Mouse (Mus musculus) hindbrain, embryonic 14.5 days (tissue): ENCODE results near the gene Nol4l. TPM values are rescaled to one million over a fixed set of nuclear protein-coding genes. Genes with fewer than 3 reads are reported as not detected.

Experiments
- ATAC-seq: fragments of 200-750 bp; cut with Nextera tagmentation; 2 replicates; pipeline ENCODE4 v1.8.0; 2017; ENCODE audit warnings: moderate number of reproducible peaks, mild to moderate bottlenecking, moderate TSS enrichment, moderate library complexity; ENCODE audit not compliant: low FRiP score
- DNase-seq: peaks from one replicate; pipeline ENCODE4 v3.0.0-alpha.2; 2015; ENCODE audit warnings: low spot score
- H3K27ac ChIP-seq: fragments of 300-500 bp; sonication (generic); 2 replicates; pipeline ENCODE4 v1.5.1; 2014; ENCODE audit warnings: mild to moderate bottlenecking, moderate library complexity
- H3K27me3 ChIP-seq: fragments of 300-500 bp; sonication (generic); 2 replicates; pipeline ENCODE4 v1.6.1; 2014; ENCODE audit warnings: mild to moderate bottlenecking, low read length, mixed read lengths; ENCODE audit not compliant: control insufficient read depth, insufficient read depth
- H3K36me3 ChIP-seq: fragments of 300-500 bp; sonication (generic); replicated peaks from 2 replicates; pipeline ENCODE4 v1.6.1; 2014; ENCODE audit not compliant: control insufficient read depth, insufficient read depth
- H3K4me1 ChIP-seq: fragments of 300-500 bp; sonication (generic); replicated peaks from 2 replicates; pipeline ENCODE4 v1.6.1; 2014; ENCODE audit warnings: antibody characterized with exemption, low read length, mixed read lengths; ENCODE audit not compliant: control insufficient read depth, insufficient read depth
- H3K4me2 ChIP-seq: fragments of 300-500 bp; sonication (generic); replicated peaks from 2 replicates; pipeline ENCODE4 v1.6.1; 2014; ENCODE audit warnings: mild to moderate bottlenecking, moderate library complexity
- H3K4me3 ChIP-seq: fragments of 300-500 bp; sonication (generic); replicated peaks from 2 replicates; pipeline ENCODE4 v1.5.1; 2014; ENCODE audit warnings: mild to moderate bottlenecking, low read length
- H3K9ac ChIP-seq: fragments of 300-500 bp; sonication (generic); 2 replicates; pipeline ENCODE4 v1.6.1; 2014
- H3K9me3 ChIP-seq: fragments of 300-500 bp; sonication (generic); 2 replicates; pipeline ENCODE4 v1.6.1; 2016; ENCODE audit warnings: low read length; ENCODE audit not compliant: control insufficient read depth
- WGBS: fragments of 180-500 bp; shearing (Covaris S2); extraction: QIAGEN DNeasy Blood & Tissue Kit; methylation state at CpG from one replicate; pipeline ENCODE4 v1.1.7; 2014; 5-methylcytosine and 5-hydroxymethylcytosine counted together
- polyA plus RNA-seq: library from polyadenylated mRNA; unstranded; fragments of >200 nt; fragmentation: Nextera tagmentation; extraction: Ambion mirVana; gene quantifications from 2 replicates; pipeline ENCODE4 v1.2.1, GENCODE M21; 2014

Nol4l gene
- polyA plus RNA-seq, 1 experiment from 2014 or later = 44.8 TPM

- Histone ChIP-seq H3K9me3 (no peaks in the 10 kb centered on the region), H3K4me3 (no peak overlapping the region), H3K4me2 (no peak overlapping the region), H3K36me3 (no peaks in the 10 kb centered on the region), H3K27me3 (no peaks in the 10 kb centered on the region; the same call in 1 of the 2 replicates), H3K27ac (peak overlapping the region; percentile 96), H3K9ac (peak overlapping the region; percentile 35), H3K4me1 (peaks cover 64% of the 10 kb centered on the region)
- WGBS = 20% methylated on average over 9 of the region's 9 CpGs
- no peak for DNase-seq
- ATAC-seq = no peak
Measured at GRCm38 (mm10) chr2:153494293-153494811, 35.4 kb downstream of the Nol4l start.

DNA sequence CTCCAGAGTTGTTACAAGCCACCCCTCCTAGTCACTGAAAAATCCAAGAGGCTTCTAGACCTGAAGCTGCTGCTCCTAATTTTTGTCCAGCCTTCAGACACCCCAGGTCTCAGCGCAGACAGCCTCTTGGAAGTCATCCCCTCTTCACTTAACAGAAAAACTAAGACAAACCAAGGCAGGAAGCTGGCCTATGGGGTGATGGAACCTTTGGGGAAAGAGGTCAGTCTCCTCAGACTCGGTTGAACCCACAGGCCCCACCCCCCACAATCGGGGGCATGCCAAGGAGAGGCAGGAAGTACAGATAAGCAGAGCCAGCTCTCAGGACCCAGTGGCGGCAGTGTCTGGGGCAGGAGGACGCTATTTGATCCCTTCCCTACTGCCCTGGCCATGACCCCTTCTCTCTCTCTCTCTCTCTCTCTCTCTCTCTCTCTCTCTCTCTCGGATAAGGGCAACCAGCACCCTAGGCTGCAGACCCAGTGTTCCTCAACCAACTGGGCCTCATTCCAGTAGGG lies 35.9 kb downstream of the Nol4l start:
- H3K4me1 ChIP-seq = peaks cover 64% of the 10 kb centered on the region
- no peak for DNase-seq
- no peak overlapping the region; the same call in 1 of the 2 replicates for H3K4me2 ChIP-seq
- H3K4me3 ChIP-seq = no peak overlapping the region
- WGBS = 10% methylated on average over 6 of the region's 6 CpGs
- H3K9me3 ChIP-seq = no peaks in the 10 kb centered on the region
- peak overlapping the region; percentile 73; the same call in 1 of the 2 replicates for H3K9ac ChIP-seq
- H3K36me3 ChIP-seq = no peaks in the 10 kb centered on the region
- H3K27me3 ChIP-seq = no peaks in the 10 kb centered on the region; the same call in 1 of the 2 replicates
- H3K27ac ChIP-seq = peak overlapping the region; percentile 96
- no peak for ATAC-seq

GRCm38 (mm10) chr2:153493393-153493731 lies 36.4 kb downstream of the Nol4l start:
- no peak for ATAC-seq
- no peak for DNase-seq
- H3K4me2 ChIP-seq = peak overlapping the region; percentile 78
- H3K27me3 ChIP-seq = no peaks in the 10 kb centered on the region; the same call in 1 of the 2 replicates
- H3K4me1 ChIP-seq = peaks cover 64% of the 10 kb centered on the region
- H3K4me3 ChIP-seq = peak overlapping the region; percentile 46
- H3K36me3 ChIP-seq = no peaks in the 10 kb centered on the region
- 22% methylated on average over 2 of the region's 2 CpGs for WGBS
- no peaks in the 10 kb centered on the region for H3K9me3 ChIP-seq
- peak overlapping the region; percentile 96 for H3K27ac ChIP-seq
- peak overlapping the region; percentile 73 for H3K9ac ChIP-seq

GRCm38 (mm10) chr2:153492573-153493392 lies 37.0 kb downstream of the Nol4l start, which contains the start of gene 4930404H24Rik:
TSS of gene 4930404H24Rik (plus strand) at chr2:153492790.
- DNase-seq (peak; percentile 94), ATAC-seq (peak; percentile 90)
- H3K4me1 ChIP-seq = peaks cover 61% of the 10 kb centered on the region
- H3K9ac ChIP-seq = peak within 1 kb of the TSS; percentile 73
- peak within 1 kb of the TSS; percentile 96 for H3K27ac ChIP-seq
- no peaks in the 10 kb centered on the region; the same call in 1 of the 2 replicates for H3K27me3 ChIP-seq
- H3K4me2 ChIP-seq = peak within 1 kb of the TSS; percentile 78
- WGBS = under 1% methylated on average over 58 of the region's 83 CpGs
- H3K36me3 ChIP-seq = no peaks in the 10 kb centered on the region
- peak within 1 kb of the TSS; percentile 46 for H3K4me3 ChIP-seq
- no peaks in the 10 kb centered on the region for H3K9me3 ChIP-seq

DNA sequence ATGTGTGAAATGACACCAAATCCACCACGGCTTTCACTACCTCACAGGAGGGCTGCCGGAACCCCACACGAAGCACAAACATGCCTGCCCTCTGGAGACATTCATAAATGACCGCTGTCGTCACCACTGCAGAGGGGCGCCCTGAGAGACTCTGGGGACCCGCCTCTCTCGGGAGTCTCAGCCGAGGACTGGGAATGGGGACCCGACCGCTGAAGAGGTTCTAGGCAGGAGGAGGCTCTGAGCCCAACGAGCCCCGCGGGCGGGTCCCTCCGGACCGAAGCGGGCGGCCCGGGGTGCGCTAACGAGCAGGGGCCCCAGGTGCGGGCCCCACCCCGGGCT lies 37.6 kb downstream of the Nol4l start:
- Histone ChIP-seq H3K27me3 (no peaks in the 10 kb centered on the region; the same call in 1 of the 2 replicates), H3K4me3 (peak overlapping the region; percentile 46), H3K9ac (peak overlapping the region; percentile 73), H3K4me1 (peaks cover 55% of the 10 kb centered on the region), H3K9me3 (no peaks in the 10 kb centered on the region), H3K4me2 (peak overlapping the region; percentile 78), H3K36me3 (no peaks in the 10 kb centered on the region), H3K27ac (peak overlapping the region; percentile 96)
- peak; percentile 34; the same call in 1 of the 2 replicates for ATAC-seq
- DNase-seq = no peak
- whole genome bisulfite sequencing = under 1% methylated on average over 22 of the region's 24 CpGs

- peak overlapping the region; percentile 96 for H3K27ac ChIP-seq
- no peak for DNase-seq
- no peaks in the 10 kb centered on the region for H3K36me3 ChIP-seq
- H3K4me3 ChIP-seq = peak overlapping the region; percentile 46
- 9% methylated on average over 18 of the region's 18 CpGs for whole genome bisulfite sequencing
- H3K4me2 ChIP-seq = peak overlapping the region; percentile 78
- peak overlapping the region; percentile 73 for H3K9ac ChIP-seq
- H3K4me1 ChIP-seq = peaks cover 50% of the 10 kb centered on the region
- 0 out of 2 replicates have a peak, but pooled peaks have one; percentile 0 for ATAC-seq
- no peaks in the 10 kb centered on the region; the same call in 1 of the 2 replicates for H3K27me3 ChIP-seq
- no peaks in the 10 kb centered on the region for H3K9me3 ChIP-seq
Measured at GRCm38 (mm10) chr2:153491512-153492178, 38.1 kb downstream of the Nol4l start.

- H3K27ac ChIP-seq = peak overlapping the region; percentile 96
- H3K4me2 ChIP-seq = peak overlapping the region; percentile 78
- H3K36me3 ChIP-seq = no peaks in the 10 kb centered on the region
- H3K9ac ChIP-seq = no peak overlapping the region
- 20% methylated on average over 5 of the region's 5 CpGs for WGBS
- no peaks in the 10 kb centered on the region; the same call in 1 of the 2 replicates for H3K27me3 ChIP-seq
- H3K4me3 ChIP-seq = no peak overlapping the region
- peaks cover 43% of the 10 kb centered on the region for H3K4me1 ChIP-seq
- H3K9me3 ChIP-seq = no peaks in the 10 kb centered on the region
- ATAC-seq (no peak), DNase-seq (no peak)
Measured at GRCm38 (mm10) chr2:153490940-153491339, 38.8 kb downstream of the Nol4l start.

GRCm38 (mm10) chr2:153490116-153490515 lies 39.7 kb downstream of the Nol4l start:
- no peaks in the 10 kb centered on the region; the same call in 1 of the 2 replicates for H3K27me3 ChIP-seq
- ATAC-seq = no peak
- no peak overlapping the region for H3K4me2 ChIP-seq
- no peaks in the 10 kb centered on the region for H3K9me3 ChIP-seq
- no peak overlapping the region for H3K4me3 ChIP-seq
- no peak overlapping the region for H3K27ac ChIP-seq
- no peak for DNase-seq
- peaks cover 39% of the 10 kb centered on the region for H3K4me1 ChIP-seq
- H3K9ac ChIP-seq = no peak overlapping the region
- WGBS = 81% methylated on average over 1 of the region's 1 CpGs
- H3K36me3 ChIP-seq = no peaks in the 10 kb centered on the region

GRCm38 (mm10) chr2:153484071-153484470 lies 45.7 kb downstream of the Nol4l start:
- Histone ChIP-seq H3K9ac (peak overlapping the region; percentile 43), H3K4me2 (peak overlapping the region; percentile 32; the same call in 1 of the 2 replicates), H3K9me3 (no peaks in the 10 kb centered on the region), H3K27me3 (no peaks in the 10 kb centered on the region), H3K27ac (peak overlapping the region; percentile 89), H3K4me1 (peaks cover 27% of the 10 kb centered on the region), H3K36me3 (no peaks in the 10 kb centered on the region), H3K4me3 (no peak overlapping the region)
- DNase-seq = peak; percentile 36
- 25% methylated on average over 4 of the region's 4 CpGs for WGBS
- ATAC-seq = no peak
